ENCODE assay signal across 17 mouse cellular contexts in the genomic region with DNA sequence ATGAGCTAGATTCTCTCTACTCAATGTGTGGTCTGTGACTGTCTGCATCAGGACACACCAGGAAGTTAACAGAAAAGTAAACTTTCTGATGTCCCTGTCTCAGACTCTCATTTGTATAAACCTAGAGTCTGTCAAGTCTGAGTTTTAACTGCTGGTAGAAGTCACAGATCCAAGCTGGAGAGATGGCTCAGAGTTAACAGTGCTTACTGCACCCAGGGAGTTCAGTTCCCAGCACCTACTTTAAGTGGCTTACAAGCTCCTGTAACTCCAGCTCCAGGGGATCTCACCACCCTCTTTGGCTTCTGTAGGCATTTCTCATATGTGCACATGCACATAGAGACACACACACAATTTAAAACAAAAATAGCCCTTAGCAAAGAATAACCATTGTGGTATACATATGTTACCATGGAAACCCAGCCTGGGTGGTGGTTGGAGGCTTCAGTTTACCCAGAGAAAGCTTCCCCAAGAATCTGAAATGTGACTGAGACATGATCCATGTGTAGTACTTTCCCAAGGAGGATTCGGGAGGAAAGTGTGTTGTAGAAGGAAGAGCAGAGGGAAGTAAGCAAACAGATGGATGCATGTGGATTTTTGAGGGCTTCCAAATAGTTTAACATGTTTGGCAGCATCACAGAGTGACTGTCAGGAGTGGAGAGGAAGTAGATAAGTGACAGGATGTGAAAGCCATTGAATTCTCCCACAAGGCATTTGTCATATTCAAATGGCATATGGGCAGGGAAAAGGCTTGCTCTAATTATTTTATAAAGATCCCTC.
DNase-seq lines count a peak whose midpoint lies in the region; ATAC-seq and TF ChIP-seq lines count a peak whose summit lies in the region.
"Had no signal": no experiment of that assay in that cellular context is flagged by ENCODE, and none has a peak within 500 bp of the region (broad histone marks: within the 10 kb centered on the region; RNA-seq: fewer than 3 reads in every experiment).

No protein-coding gene starts in this region.

- H3K9me3 ChIP-seq in hindbrain, embryonic 16.5 days (ENCODE audit: control insufficient read depth, low read length), result no peaks in the 10 kb centered on the region
- H3K9me3 ChIP-seq in hindbrain, embryonic 12.5 days (replicated peaks), result no peaks in the 10 kb centered on the region
- no peaks in the 10 kb centered on the region for H3K9me3 ChIP-seq in midbrain, postnatal 0 days (ENCODE audit: low read length)
- H3K9me3 ChIP-seq in midbrain, embryonic 15.5 days, result no peaks in the 10 kb centered on the region
- no peaks in the 10 kb centered on the region for H3K9me3 ChIP-seq in intestine, embryonic 16.5 days (ENCODE audit: control insufficient read depth, low read length)
- H3K9me3 ChIP-seq in stomach, embryonic 15.5 days, result no peaks in the 10 kb centered on the region
- H3K9me3 ChIP-seq: heart, embryonic 10.5 days had no signal

- no peak overlapping the region for H3K4me3 ChIP-seq in hindbrain, embryonic 16.5 days (ENCODE audit: low read length)
- no peak overlapping the region for H3K4me3 ChIP-seq in hindbrain, embryonic 12.5 days
- no peak overlapping the region for H3K4me3 ChIP-seq in midbrain, postnatal 0 days (ENCODE audit: low read depth, low read length)
- H3K4me3 ChIP-seq in midbrain, embryonic 15.5 days, result no peak overlapping the region
- no peak overlapping the region for H3K4me3 ChIP-seq in intestine, embryonic 16.5 days (ENCODE audit: low read length)
- no peak overlapping the region for H3K4me3 ChIP-seq in stomach, embryonic 15.5 days (replicated peaks)
- H3K4me3 ChIP-seq: erythroblast, embryonic 14.5 days; gastrocnemius, adult 2 months; heart, embryonic 10.5 days had no signal

- H3K9ac ChIP-seq in hindbrain, embryonic 16.5 days (ENCODE audit: low read depth, low read length), result no peak overlapping the region
- no peak overlapping the region for H3K9ac ChIP-seq in hindbrain, embryonic 12.5 days
- H3K9ac ChIP-seq in midbrain, postnatal 0 days (replicated peaks; ENCODE audit: low read length, poor library complexity, severe bottlenecking), result no peak overlapping the region
- no peak overlapping the region for H3K9ac ChIP-seq in midbrain, embryonic 15.5 days
- no peak overlapping the region for H3K9ac ChIP-seq in intestine, embryonic 16.5 days (ENCODE audit: low read depth, low read length)
- H3K9ac ChIP-seq in stomach, embryonic 15.5 days, result no peak overlapping the region

- H3K4me1 ChIP-seq in hindbrain, embryonic 16.5 days (ENCODE audit: control insufficient read depth, insufficient read depth, low read depth, low read length), result no peaks in the 10 kb centered on the region
- no peaks in the 10 kb centered on the region for H3K4me1 ChIP-seq in hindbrain, embryonic 12.5 days
- H3K4me1 ChIP-seq in midbrain, postnatal 0 days (ENCODE audit: insufficient read depth, low read length), result no peaks in the 10 kb centered on the region
- no peaks in the 10 kb centered on the region for H3K4me1 ChIP-seq in midbrain, embryonic 15.5 days
- no peaks in the 10 kb centered on the region for H3K4me1 ChIP-seq in intestine, embryonic 16.5 days (ENCODE audit: control insufficient read depth, insufficient read depth, low read length)
- no peaks in the 10 kb centered on the region for H3K4me1 ChIP-seq in stomach, embryonic 15.5 days
- H3K4me1 ChIP-seq: heart, embryonic 10.5 days had no signal

- DNase-seq in midbrain, postnatal 0 days (ENCODE audit: low spot score), result peak; percentile 4
- DNase-seq in thymus, postnatal 4 days, result no peak
- DNase-seq: adrenal gland, postnatal 36 days; cerebellum, adult 11 months; gastrocnemius, adult 2 months; heart, postnatal 36 days; kidney, adult 18-20 months; kidney, postnatal 36 days; right cerebral cortex, adult 18-20 months had no signal

- WGBS in hindbrain, embryonic 16.5 days, result 89% methylated on average over 1 of the region's 1 CpGs
- 61% methylated on average over 1 of the region's 1 CpGs for WGBS in hindbrain, embryonic 12.5 days
- WGBS in midbrain, postnatal 0 days, result 63% methylated on average over 1 of the region's 1 CpGs
- WGBS in midbrain, embryonic 15.5 days, result 63% methylated on average over 1 of the region's 1 CpGs
- 40% methylated on average over 1 of the region's 1 CpGs for WGBS in intestine, embryonic 16.5 days
- 26% methylated on average over 1 of the region's 1 CpGs for WGBS in stomach, embryonic 15.5 days

- H3K36me3 ChIP-seq in hindbrain, embryonic 16.5 days (ENCODE audit: control insufficient read depth, insufficient read depth, low read length), result no peaks in the 10 kb centered on the region
- no peaks in the 10 kb centered on the region for H3K36me3 ChIP-seq in hindbrain, embryonic 12.5 days
- H3K36me3 ChIP-seq in midbrain, postnatal 0 days (ENCODE audit: insufficient read depth, low read length), result no peaks in the 10 kb centered on the region
- H3K36me3 ChIP-seq in midbrain, embryonic 15.5 days (replicated peaks), result no peaks in the 10 kb centered on the region
- no peaks in the 10 kb centered on the region for H3K36me3 ChIP-seq in intestine, embryonic 16.5 days (ENCODE audit: control insufficient read depth, insufficient read depth, low read length)
- no peaks in the 10 kb centered on the region for H3K36me3 ChIP-seq in stomach, embryonic 15.5 days
- H3K36me3 ChIP-seq: heart, embryonic 10.5 days had no signal

- no peaks in the 10 kb centered on the region for H3K27me3 ChIP-seq in hindbrain, embryonic 16.5 days (replicated peaks; ENCODE audit: control insufficient read depth, insufficient read depth, low read length)
- no peaks in the 10 kb centered on the region for H3K27me3 ChIP-seq in hindbrain, embryonic 12.5 days
- no peaks in the 10 kb centered on the region for H3K27me3 ChIP-seq in midbrain, postnatal 0 days (ENCODE audit: insufficient read depth, low read length)
- no peaks in the 10 kb centered on the region for H3K27me3 ChIP-seq in midbrain, embryonic 15.5 days (replicated peaks)
- no peaks in the 10 kb centered on the region for H3K27me3 ChIP-seq in intestine, embryonic 16.5 days (replicated peaks; ENCODE audit: control insufficient read depth, insufficient read depth, low read length)
- no peaks in the 10 kb centered on the region for H3K27me3 ChIP-seq in stomach, embryonic 15.5 days (replicated peaks)

- TF ChIP-seq CTCF in midbrain, postnatal 0 days (IDR thresholded peaks at IDR 0.05), result no peak

- H3K27ac ChIP-seq in hindbrain, embryonic 16.5 days (ENCODE audit: low read depth, low read length), result no peak overlapping the region
- no peak overlapping the region for H3K27ac ChIP-seq in hindbrain, embryonic 12.5 days
- H3K27ac ChIP-seq in midbrain, postnatal 0 days (ENCODE audit: low read depth, low read length), result no peak overlapping the region
- no peak overlapping the region for H3K27ac ChIP-seq in midbrain, embryonic 15.5 days
- H3K27ac ChIP-seq in intestine, embryonic 16.5 days (ENCODE audit: low read length), result 0 out of 2 replicates have a peak overlapping the region, but pooled peaks have one; percentile 1
- peak overlapping the region; percentile 68 for H3K27ac ChIP-seq in stomach, embryonic 15.5 days
- H3K27ac ChIP-seq: gastrocnemius, adult 2 months; heart, embryonic 10.5 days had no signal

- no peak overlapping the region for H3K4me2 ChIP-seq in hindbrain, embryonic 16.5 days (ENCODE audit: low read length)
- H3K4me2 ChIP-seq in hindbrain, embryonic 12.5 days (replicated peaks), result no peak overlapping the region
- no peak overlapping the region for H3K4me2 ChIP-seq in midbrain, postnatal 0 days (ENCODE audit: low read depth, low read length, poor library complexity, severe bottlenecking)
- H3K4me2 ChIP-seq in midbrain, embryonic 15.5 days, result no peak overlapping the region
- no peak overlapping the region for H3K4me2 ChIP-seq in intestine, embryonic 16.5 days (ENCODE audit: low read depth, low read length)
- no peak overlapping the region for H3K4me2 ChIP-seq in stomach, embryonic 15.5 days

- ATAC-seq in hindbrain, embryonic 16.5 days, result 0 out of 2 replicates have a peak, but pooled peaks have one; percentile 45
- ATAC-seq in hindbrain, embryonic 12.5 days (ENCODE audit: low FRiP score), result no peak
- ATAC-seq in midbrain, postnatal 0 days (ENCODE audit: low FRiP score), result no peak
- no peak for ATAC-seq in midbrain, embryonic 15.5 days (replicated peaks)
- peak; percentile 63 for ATAC-seq in intestine, embryonic 16.5 days
- 0 out of 2 replicates have a peak, but pooled peaks have one; percentile 10 for ATAC-seq in stomach, embryonic 15.5 days (ENCODE audit: insufficient read depth, low FRiP score, low read depth)
- ATAC-seq: CD4-positive, CD25-positive, alpha-beta regulatory T cell, adult 4 months had no signal

Comparison
In these comparisons a context has a peak if more than half of its experiments do, and no peak if none do; other contexts are left out.
1. ATAC-seq: peak in hindbrain, embryonic 16.5 days (single experiment), intestine, embryonic 16.5 days (single experiment) and stomach, embryonic 15.5 days (single experiment); none in hindbrain, embryonic 12.5 days (single experiment), midbrain, postnatal 0 days (single experiment) and midbrain, embryonic 15.5 days (single experiment).
2. H3K27ac ChIP-seq: peak in intestine, embryonic 16.5 days (single experiment) and stomach, embryonic 15.5 days (single experiment); none in hindbrain, embryonic 16.5 days (single experiment), hindbrain, embryonic 12.5 days (single experiment), midbrain, postnatal 0 days (single experiment) and midbrain, embryonic 15.5 days (single experiment).